Mouse (Mus musculus): ENCODE measurements at regions not wholly inside any gene's neighbourhood (a gene's known extent, or its start where the extent isn't known, plus 50 kb on each side); places are given as distances from the start of the nearest gene placed in this dataset.

DNA sequence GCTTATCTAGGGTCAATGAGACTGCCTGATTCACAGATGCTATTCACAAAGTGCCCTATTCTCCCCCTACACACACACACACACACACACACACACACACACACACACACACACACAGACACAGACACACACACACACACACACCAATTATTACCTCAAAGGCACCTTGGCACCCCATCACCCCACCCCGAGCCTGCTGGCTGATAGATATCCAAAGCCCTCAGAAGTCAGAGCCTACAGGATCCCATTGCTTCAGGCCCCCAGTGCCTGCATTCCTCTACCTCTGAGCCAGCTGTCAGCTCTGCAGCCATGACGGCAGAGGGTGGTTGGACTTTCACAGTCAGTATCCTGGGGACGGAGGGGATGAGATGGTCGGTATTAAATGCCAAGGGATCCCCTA, 75.8 kb upstream of the Nectin1 start:
- no peak for DNase-seq (ENCODE audit: extremely low spot score in 1 of 2, low spot score in 2 of 2)
- intact Hi-C loops (cut with DNase I), result no loop called here

DNA sequence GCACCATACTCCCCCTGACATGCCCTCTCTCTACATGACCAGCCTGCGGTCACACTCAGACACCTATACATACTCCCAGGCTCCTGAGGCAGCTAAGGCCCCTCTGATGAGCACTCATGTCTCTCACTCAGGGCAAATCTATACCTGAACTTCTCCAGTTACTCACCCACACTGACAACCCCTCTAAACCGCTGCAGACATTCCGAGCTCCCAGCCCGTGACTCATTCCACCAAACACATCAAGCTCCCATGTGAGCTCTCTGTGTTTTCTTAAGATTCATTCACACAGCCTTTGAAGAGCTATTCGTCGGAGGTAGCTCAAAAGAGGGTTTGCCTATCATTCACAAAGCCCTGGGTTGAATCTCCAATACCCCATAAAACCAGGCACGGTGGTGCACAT, 75.1 kb upstream of the Nectin1 start:
- DNase-seq (ENCODE audit: extremely low spot score in 1 of 2, low spot score in 2 of 2), result peak in 1 of 2 experiments; percentile 6
- intact Hi-C loops (cut with DNase I), result no loop called here

DNA sequence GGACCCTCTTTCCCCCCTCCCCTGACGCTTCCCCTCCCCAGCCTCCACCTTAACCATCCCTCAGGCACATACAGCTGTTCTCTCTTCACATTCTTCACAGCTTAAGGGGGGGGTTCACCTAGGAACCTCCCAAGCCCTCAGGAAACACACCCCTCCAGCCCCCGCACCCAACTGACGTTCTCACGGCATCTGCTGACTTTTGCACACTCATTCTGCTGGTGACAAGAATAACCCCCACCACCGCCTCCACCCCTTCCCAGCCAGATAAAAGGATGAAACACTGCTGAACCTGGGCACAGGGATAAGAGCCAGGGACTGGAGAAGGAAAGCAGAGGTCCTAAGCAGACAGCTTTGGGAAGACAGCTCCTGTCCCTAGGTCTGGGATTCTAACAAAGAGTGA, 73.2 kb upstream of the Nectin1 start:
- peak in 1 of 2 experiments; percentile 16 for DNase-seq (ENCODE audit: extremely low spot score in 1 of 2, low spot score in 2 of 2)
- intact Hi-C loops (cut with DNase I), result no loop called here

DNA sequence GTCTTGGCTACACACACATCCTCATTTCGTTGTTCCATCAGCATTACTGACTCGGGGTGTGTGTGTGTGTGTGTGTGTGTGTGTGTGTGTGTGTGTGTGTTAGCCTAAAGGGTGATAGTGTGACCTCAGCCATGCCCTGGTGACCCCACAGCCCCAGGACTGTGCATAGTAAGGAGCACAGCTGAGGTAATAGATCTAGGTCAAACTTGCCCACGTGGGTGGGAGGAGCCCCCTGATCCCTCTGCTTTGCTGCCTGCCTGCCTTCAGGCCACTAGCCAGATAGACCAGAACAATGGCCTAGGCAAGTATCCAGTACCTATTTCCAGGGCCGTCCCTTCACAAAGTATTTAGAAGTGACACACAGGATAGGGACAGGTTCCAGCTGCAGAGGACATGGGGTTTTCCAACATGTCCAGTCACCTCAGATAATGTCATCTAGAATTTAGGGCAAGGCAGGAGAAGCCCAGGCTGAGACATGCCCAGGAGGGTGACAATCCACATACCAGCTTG, 70.6 kb upstream of the Nectin1 start:
- intact Hi-C loops (cut with DNase I), result no loop called here
- no peak for DNase-seq (ENCODE audit: extremely low spot score in 1 of 2, low spot score in 2 of 2)

DNA sequence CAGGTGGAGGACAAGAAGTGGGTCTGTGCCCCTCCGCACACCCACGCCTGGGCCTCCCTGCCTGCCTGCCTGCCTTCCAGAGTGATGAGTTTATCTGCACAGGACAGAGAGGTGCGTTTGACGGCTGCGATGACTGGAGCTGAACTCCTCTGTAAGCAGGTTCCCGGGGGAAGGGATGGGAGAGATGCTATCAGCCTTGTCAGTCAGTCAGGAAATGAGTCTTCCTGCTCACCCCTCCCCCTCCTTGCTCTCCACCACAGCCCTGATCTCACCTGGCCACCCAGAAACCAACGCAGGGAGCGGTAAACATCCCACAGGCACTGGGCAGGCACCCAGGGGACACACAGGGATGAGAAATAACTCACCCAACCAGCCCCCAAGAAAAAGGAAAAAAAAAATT, 69.5 kb upstream of the Nectin1 start:
- intact Hi-C loops (cut with DNase I), result no loop called here
- no peak for DNase-seq (ENCODE audit: extremely low spot score in 1 of 2, low spot score in 2 of 2)

DNA sequence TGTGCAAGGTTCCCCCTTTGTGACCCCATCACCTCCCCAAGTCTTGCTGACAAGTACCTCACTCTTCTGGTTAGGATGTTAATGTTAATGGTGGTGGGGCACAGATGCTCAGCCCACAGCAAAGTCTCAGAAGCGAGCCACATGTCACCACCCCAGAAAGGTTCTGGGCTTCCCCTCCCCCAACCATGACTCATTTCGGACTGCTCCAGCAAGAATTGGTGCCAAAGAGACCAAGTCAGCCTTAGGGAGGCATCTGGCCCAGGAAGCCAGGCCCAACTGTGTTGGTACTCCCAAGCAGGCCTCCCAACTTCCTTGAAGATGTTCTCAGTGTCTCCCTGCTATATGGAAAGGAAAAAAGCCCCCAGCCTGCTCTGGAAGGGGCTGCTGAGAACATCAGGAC, 67.8 kb upstream of the Nectin1 start:
- DNase-seq (ENCODE audit: extremely low spot score in 1 of 2, low spot score in 2 of 2), result no peak
- intact Hi-C loops (cut with DNase I), result no loop called here

DNA sequence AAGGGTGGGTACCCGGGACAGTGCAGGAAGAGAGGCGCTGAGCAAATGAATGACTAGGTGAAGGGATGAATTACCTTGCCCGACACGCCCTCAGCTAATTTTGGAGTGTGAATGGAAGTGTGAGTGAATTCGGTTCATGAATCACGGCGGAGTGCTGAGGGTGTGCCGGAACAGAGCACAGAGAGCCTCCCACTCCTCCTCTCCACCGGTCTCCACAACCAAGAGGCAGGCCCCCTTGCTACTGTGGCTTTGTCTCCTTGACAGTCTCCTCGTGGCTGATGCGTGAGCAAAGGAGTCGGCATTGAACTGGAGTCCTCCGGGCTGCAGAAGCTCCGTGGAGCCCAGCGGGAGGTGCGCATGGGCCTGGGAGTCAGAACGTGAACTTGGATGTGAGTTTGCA, 64.5 kb upstream of the Nectin1 start:
- no peak for DNase-seq (ENCODE audit: extremely low spot score in 1 of 2, low spot score in 2 of 2)
- intact Hi-C loops (cut with DNase I), result no loop called here

DNA sequence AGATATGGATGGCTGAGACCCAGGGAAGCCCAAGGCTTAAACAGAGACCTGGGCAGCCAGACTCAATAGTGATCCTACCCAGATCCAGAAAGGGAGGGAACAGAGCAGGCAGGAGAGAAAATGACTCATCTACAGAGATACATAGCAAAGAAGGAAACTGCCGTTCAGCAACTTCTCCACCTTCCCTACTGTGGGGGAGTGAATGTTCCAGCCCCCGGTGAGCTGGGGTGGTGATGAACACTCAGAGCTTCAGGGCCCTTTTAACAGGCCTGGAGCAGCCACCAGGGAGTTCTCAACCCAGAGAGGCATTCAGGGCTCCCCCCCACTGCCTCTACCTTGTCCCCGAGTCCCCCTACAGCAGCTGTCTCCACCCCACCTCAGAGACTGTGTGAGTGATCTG, 62.5 kb upstream of the Nectin1 start:
- intact Hi-C loops (cut with DNase I), result no loop called here
- DNase-seq (ENCODE audit: extremely low spot score in 1 of 2, low spot score in 2 of 2), result no peak

DNA sequence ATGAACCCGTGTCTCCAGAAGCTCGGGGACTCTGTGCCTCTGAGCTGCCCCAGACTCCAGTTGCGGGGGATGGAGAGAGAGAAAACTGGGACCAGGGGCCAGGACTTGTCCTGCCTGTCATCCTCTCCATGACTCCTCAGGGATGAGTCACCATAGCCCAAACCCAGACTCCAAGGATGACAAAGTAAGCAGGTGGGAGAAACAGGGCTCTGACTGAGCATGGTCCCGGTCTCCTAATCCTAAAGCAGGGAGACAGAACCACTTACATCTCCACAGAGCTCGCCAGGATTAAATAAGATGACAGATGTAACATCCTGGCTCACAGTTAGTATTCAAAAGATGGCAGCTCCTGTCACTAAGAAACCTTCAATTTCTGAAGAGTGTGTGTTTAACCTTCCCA, 61.7 kb upstream of the Nectin1 start:
- intact Hi-C loops (cut with DNase I), result no loop called here
- no peak for DNase-seq (ENCODE audit: extremely low spot score in 1 of 2, low spot score in 2 of 2)

DNA sequence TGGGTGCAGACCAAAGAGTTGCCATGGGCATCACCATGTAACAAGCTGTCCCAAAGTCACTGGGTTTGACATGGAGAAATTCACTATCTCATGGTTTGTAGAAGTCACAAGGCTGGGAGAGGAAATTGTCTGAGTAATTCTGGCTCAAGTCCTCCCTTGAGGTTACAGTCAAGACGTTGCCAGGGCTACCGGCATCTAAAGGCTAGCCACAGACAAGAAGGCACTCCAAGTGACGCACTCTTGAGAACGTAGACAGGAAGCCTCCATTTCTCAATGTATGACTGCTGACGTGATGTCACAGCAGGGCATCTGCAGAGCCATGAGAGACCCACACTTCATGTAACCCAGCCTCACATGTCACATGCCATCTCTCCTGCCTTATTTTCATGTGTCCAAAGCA, 59.2 kb upstream of the Nectin1 start:
- intact Hi-C loops (cut with DNase I), result no loop called here
- DNase-seq (ENCODE audit: extremely low spot score in 1 of 2, low spot score in 2 of 2), result no peak

DNA sequence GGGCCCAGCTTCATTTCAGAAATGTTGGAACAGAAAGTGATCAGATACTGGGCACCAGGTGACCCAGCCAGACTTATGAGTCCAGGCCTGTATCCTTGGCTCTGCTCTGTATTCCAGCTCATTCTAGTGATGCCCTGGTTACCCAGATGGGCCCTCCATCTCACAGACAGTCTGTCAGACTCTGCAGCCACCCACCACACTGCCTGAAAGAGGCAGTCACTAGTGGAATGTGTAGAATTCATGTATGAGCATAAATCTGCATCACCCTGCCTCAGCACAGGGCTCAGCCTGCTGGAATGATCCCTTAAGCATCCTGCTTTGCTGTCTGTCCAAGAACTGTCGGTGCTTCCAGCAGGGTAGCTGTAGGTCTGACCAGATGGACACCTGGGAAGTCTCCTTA, 51.8 kb upstream of the Nectin1 start:
- DNase-seq (ENCODE audit: extremely low spot score in 1 of 2, low spot score in 2 of 2), result no peak
- intact Hi-C loops (cut with DNase I), result no loop called here

DNA sequence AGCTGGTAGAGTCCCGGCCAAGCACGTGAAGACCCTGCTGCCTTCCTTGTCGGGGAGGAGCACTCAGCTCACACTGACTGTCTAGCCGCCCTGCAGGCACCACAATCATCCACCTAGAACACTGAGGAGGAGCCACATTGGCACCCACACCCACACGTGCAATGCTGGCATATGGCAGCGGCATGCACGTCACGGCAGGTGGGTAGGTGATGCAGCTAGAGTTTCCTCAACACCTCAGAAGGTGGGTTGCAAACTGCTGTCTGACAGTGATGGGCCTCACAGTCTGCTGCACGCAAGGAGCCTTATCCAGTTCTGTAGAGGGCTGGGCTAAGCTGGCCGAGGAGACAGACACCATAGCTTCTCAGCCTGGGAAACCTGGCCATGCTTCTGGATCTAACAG, 51.2 kb upstream of the Nectin1 start:
- intact Hi-C loops (cut with DNase I), result no loop called here
- DNase-seq (ENCODE audit: extremely low spot score in 1 of 2, low spot score in 2 of 2), result no peak
